Mouse (Mus musculus) erythroblast, embryonic 14.5 days (primary cell): ENCODE data around the gene Ddx58. TPM values are rescaled to one million over a fixed set of nuclear protein-coding genes. Genes with fewer than 3 reads are reported as not detected.

Source experiments
- H3K27me3 ChIP-seq: 2 replicates; pipeline ENCODE4 v1.6.1; 2012; ENCODE audit warnings: inconsistent platforms; ENCODE audit not compliant: control insufficient read depth
- H3K36me3 ChIP-seq: 2 replicates; pipeline ENCODE4 v1.6.1; 2012; ENCODE audit warnings: mild to moderate bottlenecking, inconsistent platforms; ENCODE audit not compliant: control insufficient read depth
- H3K4me1 ChIP-seq: 2 replicates; pipeline ENCODE4 v1.6.1; 2012; ENCODE audit warnings: inconsistent platforms; ENCODE audit not compliant: control insufficient read depth
- H3K4me3 ChIP-seq: replicated peaks from 2 replicates; pipeline ENCODE3; 2012; ENCODE audit warnings: moderate library complexity, mild to moderate bottlenecking, inconsistent platforms
- H3K9me3 ChIP-seq: 2 replicates; pipeline ENCODE4 v1.6.1; 2012; ENCODE audit warnings: low read length, inconsistent platforms, mixed read lengths; ENCODE audit not compliant: control insufficient read depth
- GATA1 ChIP-seq: IDR thresholded peaks from 2 replicates; pipeline ENCODE4 v1.6.1; 2012; ENCODE audit warnings: low read length, inconsistent platforms, mixed read lengths
- TAL1 ChIP-seq: IDR thresholded peaks from 3 replicates; pipeline ENCODE4 v1.6.1; 2012; ENCODE audit warnings: low read length, inconsistent platforms, mixed read lengths
- polyA plus RNA-seq: library from polyadenylated mRNA; stranded (reverse); fragments of >175 nt; gene quantifications from 2 replicates; pipeline ENCODE4 v1.2.3, GENCODE M21; 2012

Gene Ddx58
- polyA plus RNA-seq, 1 experiment = 0.01 TPM

DNA sequence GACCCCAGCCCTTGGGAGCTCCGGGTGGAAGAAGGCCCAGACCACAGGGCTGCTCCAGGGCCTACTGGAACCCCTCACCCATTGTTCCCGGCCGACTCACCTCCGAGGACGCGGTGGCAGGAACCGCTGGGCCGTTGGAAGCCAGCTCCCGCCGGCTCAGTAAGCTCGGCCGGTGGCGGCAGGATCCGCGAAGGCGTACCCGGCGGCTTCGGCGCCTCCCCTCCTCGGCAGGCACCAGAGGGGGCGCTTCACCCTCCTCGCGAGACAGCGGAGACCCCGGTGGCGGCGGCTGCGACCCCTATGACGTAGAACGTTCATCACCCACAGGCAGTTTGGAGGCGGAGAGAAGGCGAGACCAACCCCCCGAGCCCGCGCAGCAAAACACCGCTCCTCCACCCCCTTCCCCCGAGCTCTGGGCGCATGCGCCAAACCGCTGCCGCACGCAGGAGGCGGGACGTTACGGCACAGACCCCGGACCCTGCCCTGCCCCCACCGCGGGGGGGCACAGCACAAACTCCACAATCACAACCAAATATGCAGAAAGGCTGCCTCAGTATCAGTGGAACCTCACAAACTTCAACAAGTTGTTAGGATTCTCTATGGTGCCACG lies 28.7 kb upstream of the Ddx58 start:
- peaks cover 54% of the 10 kb centered on the region for H3K36me3 ChIP-seq
- TF ChIP-seq GATA1 (no peak), TAL1 (no peak)
- H3K4me1 ChIP-seq = peaks cover 48% of the 10 kb centered on the region

DNA sequence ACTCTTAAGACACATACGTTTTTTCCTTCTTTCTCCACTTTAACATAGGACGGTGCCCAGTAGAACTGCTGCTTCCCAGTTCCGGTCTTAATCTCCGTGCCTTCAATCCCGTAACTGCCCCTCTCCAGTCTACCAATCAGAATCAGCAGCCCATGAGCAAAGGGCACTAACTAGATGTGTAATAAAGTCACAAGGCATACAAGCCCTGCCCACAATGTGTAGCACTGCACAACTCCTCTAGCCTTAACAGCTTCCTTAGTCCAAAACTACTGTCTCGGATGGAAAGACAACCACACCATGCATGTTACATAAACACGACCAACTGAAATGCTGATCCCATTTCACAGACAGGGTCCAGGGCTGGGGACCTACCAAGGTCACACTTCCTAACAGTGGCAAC lies 28.1 kb upstream of the Ddx58 start:
- no peaks in the 10 kb centered on the region for H3K27me3 ChIP-seq
- H3K36me3 ChIP-seq = peaks cover 60% of the 10 kb centered on the region
- H3K4me3 ChIP-seq = peak overlapping the region; percentile 96
- H3K4me1 ChIP-seq = peaks cover 48% of the 10 kb centered on the region
- no peak for TF ChIP-seq TAL1
- TF ChIP-seq GATA1 = no peak
- no peaks in the 10 kb centered on the region for H3K9me3 ChIP-seq

More for the DNA sequence above, 28.7 kb upstream of the Ddx58 start:
- no peaks in the 10 kb centered on the region for H3K27me3 ChIP-seq
- H3K9me3 ChIP-seq = no peaks in the 10 kb centered on the region
- peak overlapping the region; percentile 96 for H3K4me3 ChIP-seq

DNA sequence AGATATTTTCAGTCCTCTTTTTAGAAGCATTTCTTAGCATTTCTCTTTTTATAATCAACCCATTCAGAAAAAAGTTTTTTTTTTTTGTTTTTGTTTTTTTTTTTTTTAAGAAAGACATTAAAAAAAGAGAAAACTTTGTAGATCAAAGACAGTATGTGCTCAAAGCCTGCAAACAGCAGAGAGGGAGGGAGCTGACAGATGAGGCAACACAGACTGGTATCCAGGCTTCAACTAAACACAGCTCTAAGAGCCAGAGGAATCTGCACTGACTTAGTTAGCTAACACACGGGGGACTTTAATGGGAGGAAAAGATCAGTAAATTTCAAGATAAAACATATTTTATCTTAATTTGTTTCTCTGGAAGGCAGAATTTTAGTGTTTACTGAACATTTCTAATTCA lies 24.7 kb upstream of the Ddx58 start:
- Histone ChIP-seq H3K4me1 (peaks cover 39% of the 10 kb centered on the region), H3K9me3 (no peaks in the 10 kb centered on the region), H3K36me3 (peaks cover 83% of the 10 kb centered on the region), H3K4me3 (no peak overlapping the region), H3K27me3 (no peaks in the 10 kb centered on the region)
- TF ChIP-seq TAL1 (no peak), GATA1 (no peak)

DNA sequence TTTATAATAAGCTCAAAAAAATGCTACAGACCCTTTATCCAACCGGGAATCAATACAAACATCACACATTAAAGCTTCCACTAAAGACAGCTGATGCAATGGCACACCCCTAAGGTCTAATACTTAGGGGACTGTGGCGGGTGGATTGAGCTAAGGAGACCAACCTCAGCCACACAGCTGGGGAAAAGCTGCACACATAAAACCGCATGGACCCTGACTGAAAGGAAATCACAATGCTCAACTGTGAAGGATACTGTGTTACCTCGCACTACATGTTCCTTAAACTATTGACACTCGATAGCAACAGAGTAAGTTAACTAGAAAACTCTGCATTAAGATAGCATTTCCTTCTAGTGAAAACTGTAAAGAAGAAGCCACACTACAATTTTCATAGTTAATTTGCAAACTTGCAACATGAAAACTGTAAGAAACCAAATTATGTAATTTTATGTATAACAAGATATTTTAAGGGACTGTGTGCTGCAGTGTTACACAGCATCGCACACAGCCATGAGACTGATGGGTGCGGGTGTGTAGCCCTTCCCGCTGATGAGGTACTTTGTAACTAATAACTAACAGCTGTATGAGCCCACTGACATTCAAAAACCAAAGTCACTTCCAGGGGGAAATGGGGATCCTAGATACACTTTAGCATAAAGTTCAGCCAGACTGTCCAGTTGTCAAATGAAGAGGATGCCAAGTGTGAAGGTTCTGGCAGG lies 14.9 kb upstream of the Ddx58 start:
- H3K9me3 ChIP-seq = no peaks in the 10 kb centered on the region
- H3K4me3 ChIP-seq = no peak overlapping the region
- TF ChIP-seq GATA1 (no peak), TAL1 (no peak)
- H3K36me3 ChIP-seq = peaks cover 17% of the 10 kb centered on the region
- no peaks in the 10 kb centered on the region for H3K27me3 ChIP-seq
- no peaks in the 10 kb centered on the region for H3K4me1 ChIP-seq

DNA sequence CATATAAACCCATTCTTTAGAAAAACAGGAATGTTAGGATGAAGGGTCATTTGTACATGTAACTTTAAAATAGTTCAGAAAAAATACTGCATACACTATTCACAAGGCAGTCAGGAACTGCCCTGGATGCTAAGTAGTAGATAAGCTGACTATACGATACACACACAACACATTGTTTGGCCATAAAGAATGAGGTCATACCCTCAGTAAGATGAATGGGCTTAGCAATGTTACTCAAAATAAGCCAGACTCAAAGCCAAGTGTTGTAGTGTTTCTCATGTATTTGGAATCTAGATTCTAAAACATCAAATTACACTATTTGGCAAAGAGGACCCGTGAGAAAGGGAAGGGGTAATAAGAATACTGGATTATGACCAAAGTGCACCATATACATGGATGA lies 14.1 kb upstream of the Ddx58 start:
- TF ChIP-seq TAL1 = no peak
- no peak for TF ChIP-seq GATA1
- Histone ChIP-seq H3K4me1 (no peaks in the 10 kb centered on the region), H3K4me3 (no peak overlapping the region), H3K9me3 (no peaks in the 10 kb centered on the region), H3K27me3 (no peaks in the 10 kb centered on the region), H3K36me3 (peaks cover 9% of the 10 kb centered on the region)

DNA sequence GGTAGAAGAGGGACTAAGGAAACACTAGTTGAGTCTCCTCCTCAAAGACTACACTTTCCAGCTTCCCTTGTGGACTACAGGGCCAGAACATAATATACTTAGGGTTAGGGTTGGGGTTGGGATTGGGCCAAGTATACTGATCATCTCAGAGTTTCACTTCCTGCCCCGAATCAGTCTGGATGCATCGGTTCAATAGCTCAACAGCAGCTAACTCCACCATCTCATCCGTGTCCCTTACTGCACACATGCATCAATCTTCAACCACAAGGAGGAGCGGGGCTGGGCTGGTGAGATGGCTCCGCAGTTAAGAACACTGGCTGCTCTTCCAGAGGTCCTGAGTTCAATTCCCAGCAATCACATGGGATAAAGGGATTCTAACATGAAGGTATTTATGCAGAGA lies 11.4 kb upstream of the Ddx58 start:
- TF ChIP-seq GATA1 (no peak), TAL1 (no peak)
- Histone ChIP-seq H3K9me3 (no peaks in the 10 kb centered on the region), H3K36me3 (no peaks in the 10 kb centered on the region)

DNA sequence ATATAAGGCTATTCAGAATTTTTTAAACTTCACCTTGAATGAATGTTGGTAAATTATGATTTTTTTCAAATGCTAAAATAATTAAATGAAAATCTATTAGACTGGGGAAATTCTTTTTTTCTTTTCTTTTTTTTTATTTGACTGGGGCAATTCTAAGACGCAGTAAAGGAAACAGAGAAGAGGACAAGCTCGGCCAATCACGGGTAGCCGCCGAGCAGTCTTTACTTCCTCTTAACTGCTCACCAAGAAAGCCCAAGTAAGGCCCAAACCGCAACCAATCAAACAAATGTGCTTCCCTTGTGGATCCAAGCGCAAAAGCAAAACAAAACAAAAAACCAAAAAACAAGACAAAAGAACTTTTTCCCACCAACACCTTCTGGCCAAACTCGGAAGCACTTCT lies 4.4 kb upstream of the Ddx58 start:
- Histone ChIP-seq H3K4me1 (peaks cover 8% of the 10 kb centered on the region), H3K27me3 (peaks cover 2% of the 10 kb centered on the region), H3K36me3 (no peaks in the 10 kb centered on the region), H3K9me3 (no peaks in the 10 kb centered on the region), H3K4me3 (no peak overlapping the region)
- TF ChIP-seq GATA1 = no peak
- no peak for TF ChIP-seq TAL1

More for the DNA sequence above, 11.4 kb upstream of the Ddx58 start:
- H3K27me3 ChIP-seq = no peaks in the 10 kb centered on the region
- H3K4me1 ChIP-seq = no peaks in the 10 kb centered on the region
- H3K4me3 ChIP-seq = no peak overlapping the region

DNA sequence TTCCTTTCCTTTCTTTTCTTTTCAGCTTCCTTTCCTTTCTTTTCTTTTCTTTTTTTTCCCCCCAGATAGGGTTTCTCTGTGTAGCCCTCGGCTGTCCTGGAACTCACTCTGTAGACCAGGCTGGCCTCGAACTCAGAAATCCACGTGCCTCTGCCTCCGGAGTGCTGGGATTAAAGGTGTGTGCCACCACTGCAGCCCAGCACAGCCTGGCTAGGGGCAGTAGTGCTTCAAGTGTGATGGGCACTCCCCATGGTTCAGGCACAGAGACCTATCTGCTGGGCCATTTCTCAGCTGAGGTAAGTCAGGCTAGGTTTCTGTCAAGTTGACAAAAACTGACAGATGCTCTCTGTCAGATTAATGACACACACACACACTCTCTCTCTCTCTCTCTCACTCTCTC lies 3.4 kb upstream of the Ddx58 start:
- no peaks in the 10 kb centered on the region for H3K9me3 ChIP-seq
- H3K4me3 ChIP-seq = no peak overlapping the region
- no peak for TF ChIP-seq GATA1
- no peak for TF ChIP-seq TAL1
- H3K27me3 ChIP-seq = peaks cover 5% of the 10 kb centered on the region
- H3K4me1 ChIP-seq = peaks cover 12% of the 10 kb centered on the region
- no peaks in the 10 kb centered on the region for H3K36me3 ChIP-seq

DNA sequence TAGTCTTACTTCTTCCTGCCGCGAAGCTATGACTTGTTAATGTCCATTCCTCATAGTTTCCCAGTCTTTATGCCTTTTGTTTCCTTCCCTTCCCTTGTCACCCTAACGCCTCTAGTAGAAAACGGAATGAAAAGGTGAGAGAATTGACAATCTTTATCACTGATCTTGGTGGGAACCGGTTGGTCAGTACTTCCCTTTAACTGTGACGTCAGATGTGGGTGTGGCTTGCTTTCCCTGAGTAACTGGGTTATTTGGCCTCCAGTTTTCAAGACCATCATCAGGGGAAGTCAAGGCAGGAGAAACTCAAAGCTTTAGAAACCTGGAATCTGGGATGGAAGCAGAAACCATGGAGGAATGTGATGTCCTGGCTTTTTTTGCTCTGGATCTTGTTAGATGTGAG lies 2.3 kb upstream of the Ddx58 start:
- H3K4me1 ChIP-seq = peaks cover 12% of the 10 kb centered on the region
- H3K36me3 ChIP-seq = no peaks in the 10 kb centered on the region
- no peaks in the 10 kb centered on the region for H3K9me3 ChIP-seq
- no peak for TF ChIP-seq TAL1
- no peak for TF ChIP-seq GATA1
- no peak overlapping the region for H3K4me3 ChIP-seq
- peaks cover 5% of the 10 kb centered on the region for H3K27me3 ChIP-seq
